9 mouse cellular contexts compared by ENCODE assay signal in genomic region chr4:155318266-155318665, GRCm38 (mm10). TPM values are rescaled to one million over a fixed set of nuclear protein-coding genes. Genes with fewer than 3 reads are reported as not detected.
DNase-seq lines count a peak whose midpoint lies in the region; ATAC-seq and TF ChIP-seq lines count a peak whose summit lies in the region.
"Had no signal": no experiment of that assay in that cellular context is flagged by ENCODE, and none has a peak within 500 bp of the region (broad histone marks: within the 10 kb centered on the region; RNA-seq: fewer than 3 reads in every experiment).

No protein-coding gene starts in this region.

- H3K27me3 ChIP-seq in kidney, embryonic 15.5 days = no peaks in the 10 kb centered on the region

- no peaks in the 10 kb centered on the region for H3K36me3 ChIP-seq in kidney, embryonic 15.5 days

- H3K4me3 ChIP-seq in kidney, embryonic 15.5 days (replicated peaks) = no peak overlapping the region
- no peak overlapping the region for H3K4me3 ChIP-seq in gastrocnemius, adult 2 months

- no peak for TF ChIP-seq CTCF in gastrocnemius, adult 2 months (IDR thresholded peaks at IDR 0.05)

- H3K9ac ChIP-seq in kidney, embryonic 15.5 days = no peak overlapping the region

- H3K4me2 ChIP-seq in kidney, embryonic 15.5 days = no peak overlapping the region

- H3K9me3 ChIP-seq in kidney, embryonic 15.5 days (replicated peaks) = no peaks in the 10 kb centered on the region

- WGBS in kidney, embryonic 15.5 days = 33% methylated on average over 2 of the region's 2 CpGs
- WGBS in large intestine, adult 2 months = 10% methylated on average over 2 of the region's 2 CpGs

- peaks cover 2% of the 10 kb centered on the region; the same call in 1 of the 2 replicates for H3K4me1 ChIP-seq in kidney, embryonic 15.5 days

- no peak overlapping the region for H3K27ac ChIP-seq in kidney, embryonic 15.5 days
- no peak overlapping the region for H3K27ac ChIP-seq in gastrocnemius, adult 2 months

- DNase-seq in kidney, postnatal 10 days = peak; percentile 31
- DNase-seq in NIH3T3 (ENCODE audit: low read depth) = peak; percentile 42
- peak; percentile 47 for DNase-seq in large intestine, adult 2 months (ENCODE audit: low read depth, low spot score)
- peak; percentile 37 for DNase-seq in retina, embryonic 14.5 days (ENCODE audit: low spot score)
- DNase-seq in heart, postnatal 14 days = no peak
- DNase-seq in gastrocnemius, adult 2 months = no peak
- DNase-seq in heart, adult 11 months = no peak
- DNase-seq: right cerebral cortex, postnatal 4 days had no signal

- no peak for ATAC-seq in kidney, embryonic 15.5 days (replicated peaks; ENCODE audit: low FRiP score)

- intact Hi-C loops in heart, postnatal 14 days (cut with DNase I) = no loop called here
- intact Hi-C loops in gastrocnemius, adult 2 months (cut with DNase I) = no loop called here

RNA-seq across cellular contexts. Expression of gene Prkcz, which starts 42.9 kb away (rescaled TPM):
- polyA plus RNA-seq in kidney, embryonic 15.5 days (2015; fragmentation: Nextera tagmentation; extraction: Ambion mirVana) = 14.2 and 16.6 TPM in 2 replicates
- polyA plus RNA-seq in large intestine, adult 2 months (2012; rRNA removed) = 79.9 and 81.5 TPM in 2 replicates
- 1 to 10 TPM; 1.7 to 2.1 TPM for total RNA-seq in heart, postnatal 14 days (2021)
- 1 to 10 TPM; 1.1 to 2.1 TPM for total RNA-seq in gastrocnemius, adult 2 months (2021)

Comparison
In these comparisons a context has a peak if more than half of its experiments do, and no peak if none do; other contexts are left out.
1. DNase-seq: peak in kidney, postnatal 10 days (single experiment), NIH3T3 (single experiment), large intestine, adult 2 months (single experiment) and retina, embryonic 14.5 days (single experiment); none in heart, postnatal 14 days (0 of 2), gastrocnemius, adult 2 months (single experiment) and heart, adult 11 months (single experiment).